Mouse (Mus musculus) liver, postnatal 0 days (tissue): ENCODE measurements at regions not wholly inside any gene's neighbourhood (a gene's known extent, or its start where the extent isn't known, plus 50 kb on each side); places are given as distances from the start of the nearest gene placed in this dataset.

Source experiments
- CTCF ChIP-seq: sonication (generic); IDR thresholded peaks from 2 replicates; pipeline ENCODE4 v1.5.1; 2016; ENCODE audit warnings: antibody characterized with exemption, low read depth
- EP300 ChIP-seq: IDR thresholded peaks from 2 replicates; pipeline ENCODE4 v1.6.1; 2016; ENCODE audit warnings: antibody characterized with exemption, low read depth, mild to moderate bottlenecking

GRCm38 (mm10) chr11:79779756-79780155, 182.4 kb downstream of the Utp6 start:
- TF ChIP-seq CTCF (no peak), EP300 (no peak)
